Mouse (Mus musculus): ENCODE measurements around the gene Arhgef10l. TPM values are rescaled to one million over a fixed set of nuclear protein-coding genes. Genes with fewer than 3 reads are reported as not detected.

The Arhgef10l gene
- polyA plus RNA-seq, 1 experiment, result 5.9 TPM

- Histone ChIP-seq H3K27ac (ENCODE audit: control insufficient read depth, insufficient read depth, low read depth, low read length) (no peak overlapping the region), H3K4me3 (ENCODE audit: control insufficient read depth, low read depth, low read length) (no peak overlapping the region), H3K36me3 (ENCODE audit: control insufficient read depth, insufficient read depth, low read length) (no peaks in the 10 kb centered on the region), H3K4me1 (ENCODE audit: control insufficient read depth, insufficient read depth, low read length) (no peaks in the 10 kb centered on the region; the same call in 1 of the 2 replicates), H3K27me3 (ENCODE audit: control insufficient read depth, insufficient read depth, low read length) (no peaks in the 10 kb centered on the region)
- TF ChIP-seq POLR2A (IDR thresholded peaks at IDR 0.05; ENCODE audit: control insufficient read depth, low read depth, low read length) (no peak), CTCF (IDR thresholded peaks at IDR 0.05; ENCODE audit: control insufficient read depth, insufficient read depth, insufficient replicate concordance, low read depth, low read length) (no peak)
Measured at GRCm38 (mm10) chr4:140673527-140674264, 7.9 kb upstream of the Arhgef10l start.

- no peaks in the 10 kb centered on the region for H3K36me3 ChIP-seq (ENCODE audit: control insufficient read depth, insufficient read depth, low read length)
- no peak for TF ChIP-seq CTCF (IDR thresholded peaks at IDR 0.05; ENCODE audit: control insufficient read depth, insufficient read depth, insufficient replicate concordance, low read depth, low read length)
- TF ChIP-seq POLR2A (IDR thresholded peaks at IDR 0.05; ENCODE audit: control insufficient read depth, low read depth, low read length), result no peak
- no peak overlapping the region for H3K4me3 ChIP-seq (ENCODE audit: control insufficient read depth, low read depth, low read length)
- no peak overlapping the region for H3K27ac ChIP-seq (ENCODE audit: control insufficient read depth, insufficient read depth, low read depth, low read length)
- H3K4me1 ChIP-seq (ENCODE audit: control insufficient read depth, insufficient read depth, low read length), result no peaks in the 10 kb centered on the region; the same call in 1 of the 2 replicates
- no peaks in the 10 kb centered on the region for H3K27me3 ChIP-seq (ENCODE audit: control insufficient read depth, insufficient read depth, low read length)
Measured at GRCm38 (mm10) chr4:140667802-140668201, 2.0 kb upstream of the Arhgef10l start.

DNA sequence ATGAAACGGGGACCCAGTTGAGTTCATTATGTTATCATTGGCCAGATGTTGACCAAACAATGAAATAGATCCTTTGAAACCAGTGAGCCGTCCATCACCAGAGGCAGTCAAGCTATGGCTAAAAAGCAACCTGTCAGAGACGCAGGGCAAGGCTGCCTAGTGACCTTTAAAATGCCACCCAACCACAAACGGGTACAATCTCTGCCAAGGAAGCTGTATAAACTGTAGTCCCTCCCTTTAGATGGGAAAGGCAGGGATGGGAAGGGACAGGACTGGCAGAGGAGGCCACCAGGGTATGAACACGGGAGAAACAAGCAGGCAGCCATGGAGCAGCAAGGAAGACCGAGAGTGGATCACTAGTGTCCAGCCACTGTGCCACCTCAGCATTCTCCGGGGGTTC is 759 bp downstream of the Arhgef10l start:
- H3K4me3 ChIP-seq (ENCODE audit: control insufficient read depth, low read depth, low read length), result no peak overlapping the region
- no peak overlapping the region for H3K27ac ChIP-seq (ENCODE audit: control insufficient read depth, insufficient read depth, low read depth, low read length)
- H3K36me3 ChIP-seq (ENCODE audit: control insufficient read depth, insufficient read depth, low read length), result no peaks in the 10 kb centered on the region
- H3K4me1 ChIP-seq (ENCODE audit: control insufficient read depth, insufficient read depth, low read length), result no peaks in the 10 kb centered on the region; the same call in 1 of the 2 replicates
- H3K27me3 ChIP-seq (ENCODE audit: control insufficient read depth, insufficient read depth, low read length), result no peaks in the 10 kb centered on the region
- TF ChIP-seq CTCF (IDR thresholded peaks at IDR 0.05; ENCODE audit: control insufficient read depth, insufficient read depth, insufficient replicate concordance, low read depth, low read length) (no peak), POLR2A (IDR thresholded peaks at IDR 0.05; ENCODE audit: control insufficient read depth, low read depth, low read length) (no peak)

GRCm38 (mm10) chr4:140662882-140663585 is 2.8 kb downstream of the Arhgef10l start:
- no peak for TF ChIP-seq CTCF (IDR thresholded peaks at IDR 0.05; ENCODE audit: control insufficient read depth, insufficient read depth, insufficient replicate concordance, low read depth, low read length)
- TF ChIP-seq POLR2A (IDR thresholded peaks at IDR 0.05; ENCODE audit: control insufficient read depth, low read depth, low read length), result no peak
- no peak overlapping the region for H3K27ac ChIP-seq (ENCODE audit: control insufficient read depth, insufficient read depth, low read depth, low read length)
- no peaks in the 10 kb centered on the region; the same call in 1 of the 2 replicates for H3K4me1 ChIP-seq (ENCODE audit: control insufficient read depth, insufficient read depth, low read length)
- H3K4me3 ChIP-seq (ENCODE audit: control insufficient read depth, low read depth, low read length), result no peak overlapping the region
- no peaks in the 10 kb centered on the region for H3K27me3 ChIP-seq (ENCODE audit: control insufficient read depth, insufficient read depth, low read length)
- no peaks in the 10 kb centered on the region for H3K36me3 ChIP-seq (ENCODE audit: control insufficient read depth, insufficient read depth, low read length)

GRCm38 (mm10) chr4:140662453-140662852 is 3.4 kb downstream of the Arhgef10l start:
- no peaks in the 10 kb centered on the region for H3K27me3 ChIP-seq (ENCODE audit: control insufficient read depth, insufficient read depth, low read length)
- no peak overlapping the region for H3K4me3 ChIP-seq (ENCODE audit: control insufficient read depth, low read depth, low read length)
- no peak overlapping the region for H3K27ac ChIP-seq (ENCODE audit: control insufficient read depth, insufficient read depth, low read depth, low read length)
- H3K36me3 ChIP-seq (ENCODE audit: control insufficient read depth, insufficient read depth, low read length), result no peaks in the 10 kb centered on the region
- peaks cover 2% of the 10 kb centered on the region; the same call in 1 of the 2 replicates for H3K4me1 ChIP-seq (ENCODE audit: control insufficient read depth, insufficient read depth, low read length)
- TF ChIP-seq POLR2A (IDR thresholded peaks at IDR 0.05; ENCODE audit: control insufficient read depth, low read depth, low read length) (no peak), CTCF (IDR thresholded peaks at IDR 0.05; ENCODE audit: control insufficient read depth, insufficient read depth, insufficient replicate concordance, low read depth, low read length) (no peak)

- H3K36me3 ChIP-seq (ENCODE audit: control insufficient read depth, insufficient read depth, low read length), result no peaks in the 10 kb centered on the region
- no peak overlapping the region for H3K27ac ChIP-seq (ENCODE audit: control insufficient read depth, insufficient read depth, low read depth, low read length)
- peaks cover 2% of the 10 kb centered on the region; the same call in 1 of the 2 replicates for H3K4me1 ChIP-seq (ENCODE audit: control insufficient read depth, insufficient read depth, low read length)
- TF ChIP-seq CTCF (IDR thresholded peaks at IDR 0.05; ENCODE audit: control insufficient read depth, insufficient read depth, insufficient replicate concordance, low read depth, low read length), result no peak
- no peak for TF ChIP-seq POLR2A (IDR thresholded peaks at IDR 0.05; ENCODE audit: control insufficient read depth, low read depth, low read length)
- no peaks in the 10 kb centered on the region for H3K27me3 ChIP-seq (ENCODE audit: control insufficient read depth, insufficient read depth, low read length)
- H3K4me3 ChIP-seq (ENCODE audit: control insufficient read depth, low read depth, low read length), result no peak overlapping the region
Measured at GRCm38 (mm10) chr4:140661406-140662022, 4.3 kb downstream of the Arhgef10l start.
